Mouse (Mus musculus): Measurements from ENCODE around the gene Alyref2. TPM values are rescaled to one million over a fixed set of nuclear protein-coding genes. Genes with fewer than 3 reads are reported as not detected.

Gene Alyref2
- polyA plus RNA-seq (2016; fragmentation: Nextera tagmentation; extraction: Ambion mirVana): 22.4 and 23.0 TPM in 2 replicates

DNA sequence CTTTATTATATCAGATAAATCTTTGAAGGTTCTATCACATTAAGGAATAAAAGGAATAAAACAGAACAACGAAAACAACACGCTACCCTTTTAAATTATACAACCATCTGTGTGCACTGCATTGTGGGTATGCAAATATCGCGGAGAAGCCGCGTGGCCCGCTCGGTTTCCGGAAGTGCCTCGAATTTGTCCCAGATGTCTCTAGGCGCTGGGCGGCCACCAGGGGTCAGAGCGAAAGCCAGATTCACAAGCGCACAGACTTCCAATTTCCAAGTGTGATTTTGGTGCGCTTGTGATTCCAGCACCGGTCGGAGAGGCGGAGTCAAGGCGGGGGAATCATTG lies at the start of gene Alyref2:
Gene Alyref2, plus strand, starts transcription at position 229 of the 342 bp plus-strand sequence.
- Histone ChIP-seq H3K4me2 (replicated peaks) (peak within 1 kb of the TSS; percentile 69), H3K9ac (peak within 1 kb of the TSS; percentile 78), H3K4me3 (peak within 1 kb of the TSS; percentile 55), H3K9me3 (no peaks in the 10 kb centered on the region), H3K27me3 (replicated peaks) (no peaks in the 10 kb centered on the region), H3K36me3 (peaks cover 4% of the 10 kb centered on the region; the same call in 1 of the 2 replicates), H3K4me1 (peaks cover 3% of the 10 kb centered on the region; the same call in 1 of the 2 replicates), H3K27ac (peak within 1 kb of the TSS; percentile 89)
- peak; percentile 88 for ATAC-seq (ENCODE audit: low FRiP score, low read depth)
- under 1% methylated on average over 19 of the region's 19 CpGs for WGBS

DNA sequence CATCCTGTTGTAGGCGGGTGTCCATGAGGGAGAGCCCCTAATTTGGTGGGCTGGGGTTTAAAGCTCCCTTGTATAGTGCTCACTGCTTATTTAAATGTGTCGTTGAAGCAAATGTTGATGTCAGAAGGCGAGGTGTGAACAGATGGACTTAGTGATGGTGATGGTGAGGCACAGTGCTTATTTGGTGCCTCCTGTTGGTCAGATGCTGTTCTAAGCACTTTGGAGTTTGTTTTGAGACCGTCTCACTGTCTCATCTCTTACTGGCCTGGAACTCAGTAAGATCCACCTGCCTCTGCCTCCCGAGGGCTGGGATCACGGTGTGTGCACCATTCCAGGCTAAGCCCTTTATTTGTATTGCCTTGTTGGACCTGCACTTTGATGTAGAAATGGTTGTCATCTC lies 48.4 kb upstream of the Alyref2 start:
- no peak overlapping the region for H3K4me3 ChIP-seq
- WGBS: 83% methylated on average over 6 of the region's 6 CpGs
- H3K4me1 ChIP-seq: no peaks in the 10 kb centered on the region
- no peak overlapping the region for H3K4me2 ChIP-seq (replicated peaks)
- no peaks in the 10 kb centered on the region for H3K27me3 ChIP-seq (replicated peaks)
- ATAC-seq (ENCODE audit: low FRiP score, low read depth): no peak
- H3K36me3 ChIP-seq: no peaks in the 10 kb centered on the region
- no peak overlapping the region for H3K9ac ChIP-seq
- H3K27ac ChIP-seq: no peak overlapping the region
- no peaks in the 10 kb centered on the region for H3K9me3 ChIP-seq

GRCm38 (mm10) chr1:171457568-171457967 lies 45.7 kb upstream of the Alyref2 start:
- Histone ChIP-seq H3K4me2 (replicated peaks) (no peak overlapping the region), H3K27ac (no peak overlapping the region), H3K27me3 (replicated peaks) (no peaks in the 10 kb centered on the region), H3K4me1 (no peaks in the 10 kb centered on the region), H3K36me3 (no peaks in the 10 kb centered on the region), H3K9me3 (no peaks in the 10 kb centered on the region), H3K9ac (no peak overlapping the region), H3K4me3 (no peak overlapping the region)
- WGBS: 89% methylated on average over 1 of the region's 1 CpGs
- no peak for ATAC-seq (ENCODE audit: low FRiP score, low read depth)

GRCm38 (mm10) chr1:171459791-171460190 lies 43.5 kb upstream of the Alyref2 start:
- ATAC-seq (ENCODE audit: low FRiP score, low read depth): no peak
- no peak overlapping the region for H3K4me3 ChIP-seq
- no peak overlapping the region for H3K4me2 ChIP-seq (replicated peaks)
- H3K9ac ChIP-seq: no peak overlapping the region
- no peaks in the 10 kb centered on the region for H3K27me3 ChIP-seq (replicated peaks)
- H3K27ac ChIP-seq: no peak overlapping the region
- WGBS: 57% methylated on average over 5 of the region's 5 CpGs
- no peaks in the 10 kb centered on the region for H3K36me3 ChIP-seq
- H3K9me3 ChIP-seq: no peaks in the 10 kb centered on the region
- no peaks in the 10 kb centered on the region for H3K4me1 ChIP-seq

GRCm38 (mm10) chr1:171460551-171461503 lies 42.5 kb upstream of the Alyref2 start:
- Histone ChIP-seq H3K9me3 (no peaks in the 10 kb centered on the region), H3K4me3 (no peak overlapping the region), H3K4me2 (replicated peaks) (no peak overlapping the region), H3K27me3 (replicated peaks) (no peaks in the 10 kb centered on the region), H3K4me1 (no peaks in the 10 kb centered on the region), H3K9ac (no peak overlapping the region), H3K27ac (no peak overlapping the region), H3K36me3 (no peaks in the 10 kb centered on the region)
- ATAC-seq (ENCODE audit: low FRiP score, low read depth): no peak
- WGBS: 93% methylated on average over 22 of the region's 22 CpGs

DNA sequence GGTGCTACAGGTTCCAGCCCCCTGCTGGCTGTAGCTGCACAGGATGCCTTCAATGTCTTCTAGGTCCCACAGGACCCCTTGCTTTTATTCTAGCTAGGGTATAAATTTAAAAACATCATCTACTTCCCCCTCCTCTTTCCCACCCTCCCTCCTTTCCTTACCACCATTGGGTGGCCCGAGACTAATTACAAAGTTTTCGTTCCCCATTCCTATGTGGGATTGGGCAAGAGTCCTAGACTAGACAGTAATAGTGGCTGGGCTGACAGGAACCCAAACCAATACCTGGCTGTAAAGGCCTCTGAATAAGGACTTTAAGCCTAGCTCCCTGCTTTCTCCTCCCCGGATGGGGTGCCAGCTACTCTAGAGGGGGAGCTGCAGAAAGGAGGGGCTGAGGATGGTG lies 40.1 kb upstream of the Alyref2 start:
- Histone ChIP-seq H3K27ac (no peak overlapping the region), H3K4me1 (no peaks in the 10 kb centered on the region), H3K4me3 (no peak overlapping the region), H3K9ac (no peak overlapping the region), H3K9me3 (no peaks in the 10 kb centered on the region), H3K27me3 (replicated peaks) (no peaks in the 10 kb centered on the region), H3K4me2 (replicated peaks) (no peak overlapping the region), H3K36me3 (no peaks in the 10 kb centered on the region)
- 93% methylated on average over 3 of the region's 3 CpGs for WGBS
- no peak for ATAC-seq (ENCODE audit: low FRiP score, low read depth)

DNA sequence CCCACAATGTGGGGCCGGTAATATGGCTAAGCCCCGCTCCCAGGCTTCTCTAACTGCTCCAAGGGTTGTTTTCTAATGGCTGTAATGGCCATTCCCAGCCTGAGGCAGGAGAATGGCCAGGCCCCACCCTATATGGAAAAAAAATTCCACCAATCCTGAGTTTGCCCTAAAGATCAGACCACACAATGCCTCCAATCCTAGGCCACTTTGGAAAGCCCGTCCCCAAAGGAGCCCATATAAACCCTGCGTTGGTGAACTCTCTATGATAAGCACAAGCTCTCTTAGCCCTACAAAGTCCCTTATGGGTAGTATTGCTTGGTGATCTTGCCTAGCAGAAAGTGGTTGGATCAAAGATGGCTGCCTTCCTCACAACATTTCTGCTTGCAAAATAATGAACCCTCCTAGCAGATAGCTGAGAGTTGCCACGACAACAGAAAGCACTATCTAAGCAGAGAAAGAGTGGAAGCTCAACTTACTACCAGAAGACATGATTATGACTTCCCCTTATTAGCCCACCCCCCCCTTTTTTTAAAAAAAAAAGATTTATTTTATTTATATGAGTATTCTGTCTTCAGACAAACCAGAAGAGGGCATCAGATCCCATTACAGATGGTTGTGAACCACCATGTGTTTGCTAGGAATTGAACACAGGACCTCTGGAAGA lies 37.4 kb upstream of the Alyref2 start:
- Histone ChIP-seq H3K27me3 (replicated peaks) (no peaks in the 10 kb centered on the region), H3K4me3 (no peak overlapping the region), H3K4me1 (no peaks in the 10 kb centered on the region), H3K36me3 (no peaks in the 10 kb centered on the region), H3K9ac (no peak overlapping the region), H3K9me3 (no peaks in the 10 kb centered on the region), H3K4me2 (replicated peaks) (no peak overlapping the region), H3K27ac (no peak overlapping the region)
- no peak for ATAC-seq (ENCODE audit: low FRiP score, low read depth)
- 87% methylated on average over 5 of the region's 5 CpGs for WGBS

DNA sequence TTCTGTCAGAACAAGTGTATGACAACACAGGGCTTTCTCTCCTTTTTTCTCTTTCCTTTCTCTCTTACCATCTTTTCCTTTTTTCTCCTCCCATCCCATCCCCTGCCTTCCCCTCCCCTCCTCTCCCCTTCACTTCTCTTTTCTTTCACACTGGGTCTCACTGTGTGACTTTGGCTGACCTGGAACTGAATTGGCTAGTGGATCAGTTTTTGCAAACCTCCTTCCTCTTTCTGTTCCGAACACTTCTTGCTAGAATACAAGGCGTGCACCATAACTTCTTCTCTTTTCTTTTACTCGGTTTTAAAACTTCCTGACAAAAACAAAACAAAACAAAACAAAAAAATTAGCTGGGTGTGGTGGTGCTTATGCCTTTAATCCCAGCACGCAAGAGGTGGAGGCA lies 36.7 kb upstream of the Alyref2 start:
- Histone ChIP-seq H3K9me3 (no peaks in the 10 kb centered on the region), H3K4me1 (no peaks in the 10 kb centered on the region), H3K9ac (no peak overlapping the region), H3K4me3 (no peak overlapping the region), H3K36me3 (no peaks in the 10 kb centered on the region), H3K27me3 (replicated peaks) (no peaks in the 10 kb centered on the region), H3K27ac (no peak overlapping the region), H3K4me2 (replicated peaks) (no peak overlapping the region)
- no peak for ATAC-seq (ENCODE audit: low FRiP score, low read depth)
- 82% methylated on average over 4 of the region's 4 CpGs for WGBS

DNA sequence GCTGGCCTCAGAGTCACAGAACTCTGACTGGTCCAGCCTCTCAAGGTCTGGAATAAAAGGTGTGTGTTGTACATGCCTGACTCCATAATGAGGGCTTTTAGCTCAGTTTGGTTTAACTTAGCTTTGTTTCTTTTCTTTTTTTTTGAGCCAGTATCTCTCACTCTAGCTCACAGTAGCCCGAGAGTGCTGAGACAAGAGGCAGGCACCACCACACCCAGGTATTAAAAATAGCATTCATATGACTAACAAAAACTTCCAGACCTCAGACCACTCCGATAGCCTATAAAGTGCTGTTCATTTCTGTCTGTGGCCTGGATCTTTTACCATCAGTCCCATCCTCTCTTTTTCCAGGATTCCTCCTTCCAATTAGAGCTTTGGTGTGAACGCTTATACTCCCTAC lies 33.6 kb upstream of the Alyref2 start:
- H3K27me3 ChIP-seq (replicated peaks): no peaks in the 10 kb centered on the region
- no peak overlapping the region for H3K9ac ChIP-seq
- H3K4me1 ChIP-seq: no peaks in the 10 kb centered on the region
- 93% methylated on average over 3 of the region's 3 CpGs for WGBS
- no peaks in the 10 kb centered on the region for H3K36me3 ChIP-seq
- no peak overlapping the region for H3K4me3 ChIP-seq
- no peak overlapping the region for H3K27ac ChIP-seq
- H3K4me2 ChIP-seq (replicated peaks): no peak overlapping the region
- H3K9me3 ChIP-seq: no peaks in the 10 kb centered on the region
- ATAC-seq (ENCODE audit: low FRiP score, low read depth): no peak

DNA sequence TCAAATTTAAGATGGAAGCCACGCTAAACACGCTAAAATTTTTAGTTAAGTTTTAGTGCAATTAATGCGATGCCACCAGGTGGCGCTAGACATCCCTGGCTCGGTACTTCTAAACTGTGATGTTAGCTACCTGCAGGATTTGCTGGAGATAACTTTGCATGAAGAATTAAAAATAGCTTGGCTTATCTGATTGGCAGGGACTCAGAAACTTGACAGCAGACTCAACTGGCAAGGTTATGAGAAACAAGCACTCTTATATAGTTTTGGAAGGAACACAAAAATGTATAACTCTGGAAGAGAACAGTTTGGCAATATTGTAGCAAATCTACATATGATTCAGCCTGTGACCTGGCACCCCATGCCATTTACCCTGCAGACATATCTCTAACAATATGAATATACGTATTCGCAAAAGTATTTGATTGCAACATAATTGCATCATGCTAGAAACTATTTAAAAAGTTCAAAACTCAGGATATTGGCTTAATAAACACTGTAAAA lies 32.9 kb upstream of the Alyref2 start:
- Histone ChIP-seq H3K36me3 (no peaks in the 10 kb centered on the region), H3K9me3 (no peaks in the 10 kb centered on the region), H3K27ac (no peak overlapping the region), H3K4me1 (no peaks in the 10 kb centered on the region), H3K9ac (no peak overlapping the region), H3K4me2 (replicated peaks) (no peak overlapping the region), H3K4me3 (no peak overlapping the region), H3K27me3 (replicated peaks) (no peaks in the 10 kb centered on the region)
- no peak for ATAC-seq (ENCODE audit: low FRiP score, low read depth)
- 35% methylated on average over 7 of the region's 7 CpGs for WGBS

GRCm38 (mm10) chr1:171470896-171471295 lies 32.4 kb upstream of the Alyref2 start:
- no peaks in the 10 kb centered on the region for H3K4me1 ChIP-seq
- H3K4me2 ChIP-seq (replicated peaks): no peak overlapping the region
- no peak for ATAC-seq (ENCODE audit: low FRiP score, low read depth)
- WGBS: 93% methylated on average over 5 of the region's 5 CpGs
- no peaks in the 10 kb centered on the region for H3K27me3 ChIP-seq (replicated peaks)
- H3K4me3 ChIP-seq: no peak overlapping the region
- H3K9ac ChIP-seq: no peak overlapping the region
- H3K27ac ChIP-seq: no peak overlapping the region
- H3K9me3 ChIP-seq: no peaks in the 10 kb centered on the region
- H3K36me3 ChIP-seq: no peaks in the 10 kb centered on the region

GRCm38 (mm10) chr1:171471452-171471851 lies 31.8 kb upstream of the Alyref2 start:
- 66% methylated on average over 1 of the region's 1 CpGs for WGBS
- H3K4me1 ChIP-seq: no peaks in the 10 kb centered on the region
- H3K27ac ChIP-seq: no peak overlapping the region
- H3K4me3 ChIP-seq: no peak overlapping the region
- H3K36me3 ChIP-seq: no peaks in the 10 kb centered on the region
- H3K4me2 ChIP-seq (replicated peaks): no peak overlapping the region
- no peaks in the 10 kb centered on the region for H3K9me3 ChIP-seq
- H3K9ac ChIP-seq: no peak overlapping the region
- no peak for ATAC-seq (ENCODE audit: low FRiP score, low read depth)
- H3K27me3 ChIP-seq (replicated peaks): no peaks in the 10 kb centered on the region
